Mouse (Mus musculus) 3134 (cell line): ENCODE measurements around the gene Tfpi2.

ENCODE experiments used
- DNase-seq: peaks from one replicate; pipeline ENCODE4 v3.0.0-alpha.2; 2011; ENCODE audit warnings: low spot score; ENCODE audit not compliant: insufficient read length; ENCODE audit errors: extremely low read depth

Tfpi2 gene

GRCm38 (mm10) chr6:3922870-3923269, 65.8 kb downstream of the Tfpi2 start:
- no peak for DNase-seq

- DNase-seq: no peak
These were observed 72.7 kb downstream of the Tfpi2 start for GRCm38 (mm10) chr6:3916015-3916414.
